Mouse (Mus musculus): Measurements from ENCODE around the gene Tnfrsf25. TPM values are rescaled to one million over a fixed set of nuclear protein-coding genes. Genes with fewer than 3 reads are reported as not detected.

Gene Tnfrsf25
- polyA plus RNA-seq, 1 experiment from 2014 or later = 0.87 TPM

GRCm38 (mm10) chr4:152079261-152079660 lies 36.5 kb upstream of the Tnfrsf25 start:
- WGBS (ENCODE audit: insufficient replicate concordance) = 69% methylated on average over 3 of the region's 3 CpGs
- Histone ChIP-seq H3K9me3 (replicated peaks) (no peaks in the 10 kb centered on the region), H3K36me3 (no peaks in the 10 kb centered on the region), H3K4me3 (no peak overlapping the region), H3K27ac (no peak overlapping the region), H3K27me3 (replicated peaks) (peaks cover 19% of the 10 kb centered on the region; the same call in 1 of the 2 replicates), H3K9ac (no peak overlapping the region), H3K4me1 (peaks cover 13% of the 10 kb centered on the region), H3K4me2 (no peak overlapping the region)
- ATAC-seq = no peak

DNA sequence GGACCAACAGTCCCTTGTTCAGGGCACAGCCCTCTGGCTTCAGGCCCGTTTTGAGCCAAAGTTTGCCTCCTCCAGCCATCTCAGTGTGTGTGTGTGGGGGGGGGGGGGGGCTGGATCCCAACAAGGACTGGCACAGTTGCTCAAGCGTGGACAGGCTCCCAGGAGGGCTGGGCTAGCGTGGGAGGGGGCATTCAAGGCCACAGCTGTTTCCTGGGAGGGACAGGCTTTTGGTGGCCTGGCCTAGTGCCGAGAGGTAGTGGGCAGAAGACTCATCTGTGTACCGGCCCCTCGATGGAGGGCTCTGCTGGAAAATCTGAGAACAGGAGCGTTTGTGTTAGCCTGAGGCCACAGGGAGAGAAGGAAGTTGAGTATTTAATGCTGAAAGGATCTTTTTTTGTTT lies 35.8 kb upstream of the Tnfrsf25 start:
- no peak overlapping the region for H3K27ac ChIP-seq
- WGBS (ENCODE audit: insufficient replicate concordance) = 65% methylated on average over 7 of the region's 7 CpGs
- H3K9ac ChIP-seq = no peak overlapping the region
- peaks cover 26% of the 10 kb centered on the region for H3K27me3 ChIP-seq (replicated peaks)
- no peak overlapping the region for H3K4me3 ChIP-seq
- no peak overlapping the region for H3K4me2 ChIP-seq
- H3K9me3 ChIP-seq (replicated peaks) = no peaks in the 10 kb centered on the region
- H3K4me1 ChIP-seq = peaks cover 13% of the 10 kb centered on the region
- ATAC-seq = no peak
- H3K36me3 ChIP-seq = no peaks in the 10 kb centered on the region

- Histone ChIP-seq H3K9ac (no peak overlapping the region), H3K36me3 (no peaks in the 10 kb centered on the region), H3K4me2 (no peak overlapping the region), H3K27ac (no peak overlapping the region), H3K4me1 (peaks cover 25% of the 10 kb centered on the region), H3K27me3 (replicated peaks) (peaks cover 25% of the 10 kb centered on the region), H3K4me3 (no peak overlapping the region), H3K9me3 (replicated peaks) (no peaks in the 10 kb centered on the region)
- WGBS (ENCODE audit: insufficient replicate concordance) = 71% methylated on average over 7 of the region's 7 CpGs
- ATAC-seq = no peak
Measured at GRCm38 (mm10) chr4:152083611-152084220, 32.0 kb upstream of the Tnfrsf25 start.

- ATAC-seq = no peak
- H3K9me3 ChIP-seq (replicated peaks) = no peaks in the 10 kb centered on the region
- H3K36me3 ChIP-seq = peaks cover 4% of the 10 kb centered on the region
- 69% methylated on average over 7 of the region's 7 CpGs for WGBS (ENCODE audit: insufficient replicate concordance)
- H3K27ac ChIP-seq = no peak overlapping the region
- H3K4me2 ChIP-seq = no peak overlapping the region
- peaks cover 25% of the 10 kb centered on the region for H3K27me3 ChIP-seq (replicated peaks)
- no peak overlapping the region for H3K9ac ChIP-seq
- H3K4me1 ChIP-seq = peaks cover 34% of the 10 kb centered on the region
- H3K4me3 ChIP-seq = no peak overlapping the region
Measured at GRCm38 (mm10) chr4:152084616-152085015, 31.1 kb upstream of the Tnfrsf25 start.

DNA sequence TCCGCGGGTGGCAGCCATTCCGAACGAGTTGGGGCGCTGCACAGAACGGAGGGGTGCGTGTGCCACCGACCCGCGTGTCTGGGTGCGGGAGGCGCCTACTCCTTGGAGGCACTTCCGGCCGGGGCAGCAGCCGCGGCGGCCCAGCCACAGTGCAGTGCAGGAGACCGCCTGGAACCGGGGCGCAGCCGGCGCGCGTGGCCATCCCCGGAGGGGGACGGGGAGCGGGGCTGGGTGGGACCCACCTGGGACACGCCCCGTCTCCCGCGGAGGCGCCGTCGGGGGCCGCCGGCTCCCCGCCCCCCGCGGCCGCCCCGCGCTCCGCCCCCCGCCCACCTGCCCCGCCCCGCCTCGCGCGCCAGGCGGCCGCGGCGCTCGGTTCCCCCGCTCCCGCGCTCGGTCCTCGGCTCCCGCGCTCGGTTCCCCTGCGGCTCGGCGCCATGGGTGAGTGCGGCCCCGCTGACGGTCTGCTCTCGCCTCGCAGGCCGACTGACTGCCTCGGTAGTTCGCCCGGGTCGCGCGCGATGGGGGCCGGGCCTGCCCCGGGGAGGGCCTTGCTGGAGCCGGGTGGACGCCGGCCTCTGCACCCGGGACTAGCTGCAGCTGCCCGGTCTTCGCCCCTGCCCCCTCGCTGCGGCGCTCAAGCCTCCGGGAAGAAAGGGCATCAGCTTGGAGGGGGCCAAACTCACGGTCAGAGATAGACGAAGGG lies 29.1 kb upstream of the Tnfrsf25 start:
- peak overlapping the region; percentile 96 for H3K4me2 ChIP-seq
- peak overlapping the region; percentile 87 for H3K9ac ChIP-seq
- ATAC-seq = peak; percentile 83
- H3K9me3 ChIP-seq (replicated peaks) = no peaks in the 10 kb centered on the region
- H3K4me3 ChIP-seq = peak overlapping the region; percentile 78
- WGBS (ENCODE audit: insufficient replicate concordance) = under 1% methylated on average over 58 of the region's 92 CpGs
- peaks cover 52% of the 10 kb centered on the region for H3K4me1 ChIP-seq
- peak overlapping the region; percentile 77 for H3K27ac ChIP-seq
- H3K36me3 ChIP-seq = peaks cover 8% of the 10 kb centered on the region
- peaks cover 25% of the 10 kb centered on the region for H3K27me3 ChIP-seq (replicated peaks)

GRCm38 (mm10) chr4:152087211-152088081 lies 28.3 kb upstream of the Tnfrsf25 start:
- Histone ChIP-seq H3K4me3 (peak overlapping the region; percentile 78), H3K4me2 (peak overlapping the region; percentile 96), H3K27ac (peak overlapping the region; percentile 77), H3K4me1 (peaks cover 60% of the 10 kb centered on the region), H3K9ac (peak overlapping the region; percentile 87), H3K9me3 (replicated peaks) (no peaks in the 10 kb centered on the region), H3K27me3 (replicated peaks) (peaks cover 25% of the 10 kb centered on the region), H3K36me3 (peaks cover 8% of the 10 kb centered on the region)
- 7% methylated on average over 12 of the region's 12 CpGs for WGBS (ENCODE audit: insufficient replicate concordance)
- no peak; the same call in 1 of the 2 replicates for ATAC-seq

- Histone ChIP-seq H3K4me2 (peak overlapping the region; percentile 96), H3K36me3 (peaks cover 8% of the 10 kb centered on the region), H3K27me3 (replicated peaks) (peaks cover 25% of the 10 kb centered on the region), H3K27ac (no peak overlapping the region), H3K9ac (peak overlapping the region; percentile 87), H3K9me3 (replicated peaks) (no peaks in the 10 kb centered on the region), H3K4me1 (peaks cover 67% of the 10 kb centered on the region), H3K4me3 (peak overlapping the region; percentile 78)
- 47% methylated on average over 4 of the region's 4 CpGs for WGBS (ENCODE audit: insufficient replicate concordance)
- no peak for ATAC-seq
Measured at GRCm38 (mm10) chr4:152088133-152088532, 27.6 kb upstream of the Tnfrsf25 start.

GRCm38 (mm10) chr4:152088556-152089120 lies 27.1 kb upstream of the Tnfrsf25 start:
- H3K36me3 ChIP-seq = peaks cover 8% of the 10 kb centered on the region
- no peaks in the 10 kb centered on the region for H3K9me3 ChIP-seq (replicated peaks)
- H3K4me2 ChIP-seq = peak overlapping the region; percentile 96
- H3K9ac ChIP-seq = peak overlapping the region; percentile 87; the same call in 1 of the 2 replicates
- H3K4me1 ChIP-seq = peaks cover 72% of the 10 kb centered on the region
- H3K27ac ChIP-seq = no peak overlapping the region
- WGBS (ENCODE audit: insufficient replicate concordance) = 56% methylated on average over 8 of the region's 8 CpGs
- H3K27me3 ChIP-seq (replicated peaks) = peaks cover 24% of the 10 kb centered on the region
- ATAC-seq = no peak
- H3K4me3 ChIP-seq = peak overlapping the region; percentile 78; the same call in 1 of the 2 replicates

DNA sequence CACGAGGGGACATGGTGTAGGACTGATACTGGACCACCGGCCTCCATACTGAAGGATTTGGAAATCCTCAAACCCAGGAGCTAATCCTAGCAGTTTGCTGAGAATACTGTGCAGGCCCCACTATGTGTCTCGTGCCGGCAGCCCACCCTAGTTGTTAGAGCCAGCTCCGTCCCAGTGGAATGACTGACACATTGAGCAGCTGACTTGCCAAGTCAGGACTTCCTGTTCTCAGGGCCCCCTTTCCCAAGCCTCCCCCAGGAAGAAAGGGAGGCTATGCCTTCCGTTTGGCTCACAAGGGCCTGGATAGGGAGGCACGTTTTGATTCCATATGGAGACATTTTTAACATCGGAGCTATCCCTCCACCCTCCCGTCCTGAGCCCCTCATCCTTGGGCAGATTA lies 25.5 kb upstream of the Tnfrsf25 start:
- Histone ChIP-seq H3K27ac (no peak overlapping the region), H3K4me1 (peaks cover 87% of the 10 kb centered on the region)
- 71% methylated on average over 9 of the region's 9 CpGs for WGBS (ENCODE audit: insufficient replicate concordance)

GRCm38 (mm10) chr4:152092751-152093293 lies 22.9 kb upstream of the Tnfrsf25 start:
- H3K27me3 ChIP-seq (replicated peaks) = no peaks in the 10 kb centered on the region
- peaks cover 96% of the 10 kb centered on the region for H3K4me1 ChIP-seq
- H3K9ac ChIP-seq = peak overlapping the region; percentile 74
- peak; percentile 96 for ATAC-seq
- H3K27ac ChIP-seq = peak overlapping the region; percentile 95
- H3K36me3 ChIP-seq = peaks cover 8% of the 10 kb centered on the region
- WGBS (ENCODE audit: insufficient replicate concordance) = 25% methylated on average over 8 of the region's 8 CpGs
- H3K4me2 ChIP-seq = peak overlapping the region; percentile 74
- peak overlapping the region; percentile 40 for H3K4me3 ChIP-seq
- no peaks in the 10 kb centered on the region for H3K9me3 ChIP-seq (replicated peaks)

More for the DNA sequence above, 25.5 kb upstream of the Tnfrsf25 start:
- Histone ChIP-seq H3K4me2 (no peak overlapping the region), H3K4me3 (no peak overlapping the region), H3K9me3 (replicated peaks) (no peaks in the 10 kb centered on the region), H3K27me3 (replicated peaks) (peaks cover 9% of the 10 kb centered on the region), H3K9ac (no peak overlapping the region), H3K36me3 (peaks cover 8% of the 10 kb centered on the region)
- no peak for ATAC-seq

- H3K4me2 ChIP-seq = no peak overlapping the region
- WGBS (ENCODE audit: insufficient replicate concordance) = 79% methylated on average over 12 of the region's 12 CpGs
- H3K4me1 ChIP-seq = peaks cover 90% of the 10 kb centered on the region
- ATAC-seq = no peak
- H3K9ac ChIP-seq = no peak overlapping the region
- peaks cover 8% of the 10 kb centered on the region for H3K36me3 ChIP-seq
- no peaks in the 10 kb centered on the region for H3K9me3 ChIP-seq (replicated peaks)
- H3K27me3 ChIP-seq (replicated peaks) = no peaks in the 10 kb centered on the region
- no peak overlapping the region for H3K27ac ChIP-seq
- no peak overlapping the region for H3K4me3 ChIP-seq
Measured at GRCm38 (mm10) chr4:152094233-152094632, 21.5 kb upstream of the Tnfrsf25 start.

Data from liver, embryonic 12.5 days (tissue).